Mouse (Mus musculus) kidney, embryonic 16.5 days (tissue): Measurements from ENCODE around the gene Tmem26. TPM values are rescaled to one million over a fixed set of nuclear protein-coding genes. Genes with fewer than 3 reads are reported as not detected.
"Not testable (repeated sequence)": the region's sequence is repeated elsewhere in the genome, so short reads cannot be mapped to it uniquely, and the experiment has no call there.

Experiments
- ATAC-seq: fragments of 200-750 bp; cut with Nextera tagmentation; 2 replicates; pipeline ENCODE4 v1.8.0; 2017; ENCODE audit warnings: moderate TSS enrichment; ENCODE audit not compliant: low FRiP score, low TSS enrichment
- H3K27ac ChIP-seq: fragments of 300-500 bp; sonication (generic); 2 replicates; pipeline ENCODE4 v1.5.1; 2014; ENCODE audit warnings: low read length
- H3K27me3 ChIP-seq: fragments of 300-500 bp; sonication (generic); 2 replicates; pipeline ENCODE4 v1.6.1; 2014; ENCODE audit warnings: low read length, control low read depth, mixed read lengths; ENCODE audit not compliant: insufficient read depth
- H3K36me3 ChIP-seq: fragments of 300-500 bp; sonication (generic); 2 replicates; pipeline ENCODE4 v1.6.1; 2014; ENCODE audit warnings: low read length, control low read depth, mixed read lengths; ENCODE audit not compliant: insufficient read depth
- H3K4me1 ChIP-seq: fragments of 300-500 bp; sonication (generic); 2 replicates; pipeline ENCODE4 v1.6.1; 2014; ENCODE audit warnings: low read length, control low read depth, mixed read lengths; ENCODE audit not compliant: insufficient read depth
- H3K4me2 ChIP-seq: fragments of 300-500 bp; sonication (generic); replicated peaks from 2 replicates; pipeline ENCODE4 v1.6.1; 2014; ENCODE audit warnings: low read depth, low read length
- H3K4me3 ChIP-seq: fragments of 300-500 bp; sonication (generic); 2 replicates; pipeline ENCODE4 v1.5.1; 2014; ENCODE audit warnings: mild to moderate bottlenecking, low read length
- H3K9ac ChIP-seq: fragments of 300-500 bp; sonication (generic); replicated peaks from 2 replicates; pipeline ENCODE4 v1.6.1; 2014; ENCODE audit warnings: low read length
- H3K9me3 ChIP-seq: fragments of 300-500 bp; sonication (generic); 2 replicates; pipeline ENCODE4 v1.6.1; 2016; ENCODE audit warnings: low read length, control low read depth
- WGBS: fragments of 180-500 bp; shearing (Covaris S2); extraction: QIAGEN DNeasy Blood & Tissue Kit; methylation state at CpG from one replicate; pipeline ENCODE4 v1.1.7; 2014; 5-methylcytosine and 5-hydroxymethylcytosine counted together
- polyA plus RNA-seq: library from polyadenylated mRNA; unstranded; fragments of >200 nt; fragmentation: Nextera tagmentation; extraction: Ambion mirVana; gene quantifications from 2 replicates; pipeline ENCODE4 v1.2.1, GENCODE M21; 2015

Gene Tmem26
- polyA plus RNA-seq, 1 experiment from 2014 or later: 8.3 TPM

DNA sequence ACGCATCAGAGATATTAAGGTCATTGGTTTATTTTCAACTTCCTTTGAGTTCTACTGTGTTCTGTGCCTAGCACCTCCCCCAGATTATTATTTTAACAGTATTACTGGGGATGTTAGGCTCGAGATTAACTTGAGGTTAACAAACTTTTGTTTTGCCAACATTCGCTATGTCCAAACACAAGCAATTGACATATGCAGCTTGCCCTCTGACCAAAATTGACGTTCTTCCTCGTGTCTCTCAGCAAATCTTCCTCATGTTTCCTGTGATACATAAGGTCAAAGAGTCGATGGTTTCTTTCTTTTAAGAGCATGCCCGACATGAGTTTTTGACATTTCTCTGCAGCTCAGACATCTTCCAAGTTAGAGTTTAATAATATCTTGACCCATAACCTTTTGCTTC is 13.9 kb downstream of the Tmem26 start:
- H3K27me3 ChIP-seq: no peaks in the 10 kb centered on the region
- no peak overlapping the region for H3K4me3 ChIP-seq
- no peak overlapping the region for H3K9ac ChIP-seq
- WGBS: 66% methylated on average over 7 of the region's 7 CpGs
- H3K4me1 ChIP-seq: no peaks in the 10 kb centered on the region
- H3K27ac ChIP-seq: no peak overlapping the region
- H3K9me3 ChIP-seq: no peaks in the 10 kb centered on the region
- no peak overlapping the region for H3K4me2 ChIP-seq
- H3K36me3 ChIP-seq: no peaks in the 10 kb centered on the region
- no peak for ATAC-seq

DNA sequence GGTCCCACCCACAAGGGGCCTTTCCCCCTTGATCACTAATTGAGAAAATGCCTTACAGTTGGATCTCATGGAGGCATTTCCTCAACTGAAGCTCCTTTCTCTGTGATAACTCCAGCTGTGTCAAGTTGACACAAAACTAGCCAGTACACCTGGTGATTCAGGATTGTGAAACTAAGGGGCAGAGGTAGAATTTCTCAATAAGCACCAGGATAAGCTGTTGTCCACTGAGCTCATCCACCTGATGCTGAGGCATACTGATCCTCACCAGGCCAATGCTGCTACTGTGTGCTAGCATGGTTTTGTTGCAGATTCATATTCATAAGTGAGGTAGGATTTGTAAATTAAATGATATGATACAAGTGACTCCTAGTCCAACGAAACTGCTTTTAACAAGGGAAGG is 15.5 kb downstream of the Tmem26 start:
- not testable (repeated sequence) for H3K4me2 ChIP-seq, H3K4me1 ChIP-seq, H3K36me3 ChIP-seq, H3K4me3 ChIP-seq, H3K27ac ChIP-seq, H3K9me3 ChIP-seq, ATAC-seq, H3K9ac ChIP-seq, H3K27me3 ChIP-seq
- WGBS: 80% methylated on average over 1 of the region's 1 CpGs

DNA sequence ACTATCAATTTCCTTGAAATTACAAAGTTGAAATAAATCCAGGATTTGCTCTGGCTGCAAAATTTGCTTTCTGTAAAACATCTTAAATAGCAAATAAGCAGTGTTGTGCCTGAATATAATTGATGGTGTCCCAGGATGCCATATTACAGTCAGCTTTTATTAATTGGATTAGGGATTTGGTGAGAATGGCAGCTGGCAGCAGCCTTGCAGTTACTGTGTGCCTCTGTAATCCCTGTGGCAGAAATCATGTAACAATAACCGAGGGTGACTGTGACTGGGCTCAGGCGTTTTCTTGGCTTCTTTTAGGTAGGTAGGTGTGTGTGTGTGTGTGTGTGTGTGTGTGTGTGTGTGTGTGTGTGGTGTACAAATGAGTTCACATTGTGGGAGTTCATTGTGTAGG is 16.8 kb downstream of the Tmem26 start:
- no peaks in the 10 kb centered on the region for H3K36me3 ChIP-seq
- ATAC-seq: no peak
- H3K4me2 ChIP-seq: no peak overlapping the region
- no peak overlapping the region for H3K27ac ChIP-seq
- no peaks in the 10 kb centered on the region for H3K4me1 ChIP-seq
- no peaks in the 10 kb centered on the region for H3K27me3 ChIP-seq
- WGBS: 79% methylated on average over 2 of the region's 2 CpGs
- no peaks in the 10 kb centered on the region for H3K9me3 ChIP-seq
- no peak overlapping the region for H3K9ac ChIP-seq
- no peak overlapping the region for H3K4me3 ChIP-seq

DNA sequence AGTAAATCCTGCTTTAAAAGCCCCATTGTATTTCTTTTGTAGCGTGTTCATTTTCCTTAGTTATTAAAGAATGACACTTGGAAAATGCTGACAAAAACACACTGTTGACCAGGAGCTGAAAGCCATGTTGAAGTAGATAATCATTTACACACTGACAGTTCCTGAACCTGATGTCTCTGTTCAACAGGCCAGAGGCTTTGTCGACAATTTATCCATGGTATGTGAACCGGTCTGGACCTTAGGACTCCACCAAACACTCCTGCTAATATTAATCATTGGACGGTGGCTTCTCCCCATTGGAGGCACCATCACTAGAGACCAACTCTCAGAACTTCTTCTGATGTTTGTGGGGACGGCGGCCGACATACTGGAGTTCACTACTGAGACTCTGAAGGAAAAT is 27.5 kb downstream of the Tmem26 start:
- Histone ChIP-seq H3K4me2 (no peak overlapping the region), H3K27me3 (no peaks in the 10 kb centered on the region), H3K4me1 (no peaks in the 10 kb centered on the region), H3K9ac (no peak overlapping the region), H3K4me3 (no peak overlapping the region), H3K9me3 (no peaks in the 10 kb centered on the region), H3K36me3 (no peaks in the 10 kb centered on the region), H3K27ac (no peak overlapping the region)
- 83% methylated on average over 7 of the region's 7 CpGs for WGBS
- no peak for ATAC-seq

DNA sequence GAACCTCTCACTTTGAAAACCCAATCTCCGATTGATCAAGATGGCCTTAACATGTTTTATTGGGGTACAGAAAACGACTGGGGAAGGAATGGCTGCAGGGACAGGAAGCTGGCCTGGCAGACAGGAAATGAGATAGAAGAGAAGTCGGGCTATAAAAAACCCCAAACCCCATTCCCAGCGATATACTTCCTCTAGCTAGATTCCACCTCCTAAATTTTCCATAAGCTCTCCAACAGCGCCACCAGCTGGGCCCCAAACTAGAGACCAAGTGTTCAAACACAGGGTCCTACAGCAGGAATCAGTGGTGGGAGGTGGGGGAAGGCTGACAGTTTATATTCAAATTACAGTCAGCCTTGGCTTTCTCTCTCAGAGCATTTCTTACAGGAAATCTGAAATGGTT is 35.8 kb downstream of the Tmem26 start:
- Histone ChIP-seq H3K27me3 (no peaks in the 10 kb centered on the region), H3K27ac (no peak overlapping the region), H3K4me3 (no peak overlapping the region), H3K36me3 (no peaks in the 10 kb centered on the region), H3K9ac (no peak overlapping the region), H3K4me2 (no peak overlapping the region), H3K4me1 (no peaks in the 10 kb centered on the region), H3K9me3 (no peaks in the 10 kb centered on the region)
- 46% methylated on average over 5 of the region's 5 CpGs for WGBS
- no peak for ATAC-seq

DNA sequence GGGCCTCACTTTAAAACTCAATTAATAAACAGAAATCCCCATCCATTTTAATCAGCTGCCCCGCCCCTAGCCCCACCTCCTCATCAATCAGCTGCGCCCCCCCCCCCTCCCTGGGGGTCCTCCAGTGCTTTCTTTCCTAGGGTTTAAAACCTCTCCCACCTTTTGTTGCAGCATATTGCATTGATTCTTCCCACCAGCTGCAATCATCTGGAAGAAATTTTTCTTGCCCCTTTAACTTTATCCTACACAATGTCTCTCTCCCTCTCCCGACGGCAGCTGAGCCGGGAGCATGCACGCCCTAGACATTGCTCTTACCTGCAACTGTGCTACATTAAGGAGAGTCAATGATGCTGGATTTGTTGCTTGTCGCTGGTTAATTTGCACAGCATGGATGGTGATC is 36.3 kb downstream of the Tmem26 start:
- Histone ChIP-seq H3K9ac (no peak overlapping the region), H3K4me2 (no peak overlapping the region), H3K4me3 (no peak overlapping the region), H3K36me3 (no peaks in the 10 kb centered on the region), H3K27me3 (no peaks in the 10 kb centered on the region), H3K9me3 (no peaks in the 10 kb centered on the region), H3K4me1 (no peaks in the 10 kb centered on the region), H3K27ac (no peak overlapping the region)
- WGBS: 80% methylated on average over 7 of the region's 7 CpGs
- ATAC-seq: no peak

DNA sequence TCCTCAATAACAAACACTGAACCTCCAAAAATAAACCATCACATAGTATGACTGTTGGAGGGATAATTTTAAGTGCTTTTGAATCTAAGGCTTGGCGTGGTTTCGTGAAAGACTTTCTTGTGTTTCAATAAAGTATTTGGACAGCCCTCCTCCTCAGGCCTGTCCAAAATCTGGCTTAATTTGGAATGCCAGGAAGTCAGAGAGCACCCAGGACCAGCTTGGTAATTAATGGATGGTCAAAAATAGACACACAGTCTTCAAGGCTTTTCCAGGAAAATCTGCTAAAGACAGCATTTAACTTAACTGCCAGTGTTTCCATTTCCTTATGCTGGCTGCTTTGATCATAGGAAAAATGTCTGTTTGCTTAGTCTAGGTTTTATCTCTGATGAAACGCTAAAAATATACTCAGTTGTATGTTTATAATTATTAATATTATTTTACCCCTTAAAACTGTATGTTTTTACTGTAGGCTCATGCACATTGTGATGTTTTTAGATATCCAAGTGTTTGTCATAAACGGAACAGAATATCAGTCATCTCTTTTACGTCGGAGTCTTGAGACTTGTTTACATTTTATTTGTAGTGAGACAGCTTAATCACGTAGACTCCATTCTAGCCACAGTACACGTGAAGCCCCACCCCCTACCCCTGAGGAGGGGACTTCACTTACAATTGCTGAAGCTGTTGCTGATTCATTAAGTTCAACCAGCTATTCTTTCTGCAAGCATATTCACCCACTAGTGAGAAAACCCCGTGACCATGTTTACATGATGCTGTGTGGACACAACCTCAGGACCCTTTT is 57.8 kb downstream of the Tmem26 start:
- WGBS: 65% methylated on average over 9 of the region's 9 CpGs

DNA sequence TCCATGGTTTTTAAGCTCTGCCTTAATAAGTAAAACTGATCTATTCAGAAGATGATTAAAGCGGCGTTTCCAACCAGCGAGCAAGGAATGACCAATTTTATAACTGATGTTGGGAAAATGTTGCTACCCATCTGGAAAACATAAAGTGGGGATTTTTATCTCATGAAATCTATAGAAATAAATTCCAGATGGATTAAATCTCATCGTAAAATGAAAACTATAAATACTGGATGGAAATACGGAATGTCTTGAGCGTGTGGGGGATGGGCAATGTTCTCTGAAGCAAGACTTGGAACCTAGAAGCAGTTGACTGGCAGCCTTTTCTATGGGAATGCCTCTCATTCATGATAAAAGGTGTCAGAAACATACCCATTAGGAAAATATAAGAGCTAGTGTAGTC is 59.3 kb downstream of the Tmem26 start:
- Histone ChIP-seq H3K36me3 (0 out of 2 replicates have a peak, but pooled peaks cover 6% of the 10 kb centered on the region), H3K9ac (no peak overlapping the region), H3K4me1 (no peaks in the 10 kb centered on the region), H3K27me3 (no peaks in the 10 kb centered on the region), H3K4me3 (no peak overlapping the region), H3K27ac (no peak overlapping the region), H3K9me3 (no peaks in the 10 kb centered on the region), H3K4me2 (no peak overlapping the region)
- no peak for ATAC-seq
- whole genome bisulfite sequencing: 85% methylated on average over 6 of the region's 6 CpGs

More for the DNA sequence above, 57.8 kb downstream of the Tmem26 start:
- no peak overlapping the region for H3K9ac ChIP-seq
- H3K36me3 ChIP-seq: 0 out of 2 replicates have a peak, but pooled peaks cover 6% of the 10 kb centered on the region
- H3K27me3 ChIP-seq: no peaks in the 10 kb centered on the region
- H3K9me3 ChIP-seq: no peaks in the 10 kb centered on the region
- H3K4me2 ChIP-seq: no peak overlapping the region
- no peak overlapping the region for H3K4me3 ChIP-seq
- no peak overlapping the region for H3K27ac ChIP-seq
- ATAC-seq: no peak
- H3K4me1 ChIP-seq: no peaks in the 10 kb centered on the region

DNA sequence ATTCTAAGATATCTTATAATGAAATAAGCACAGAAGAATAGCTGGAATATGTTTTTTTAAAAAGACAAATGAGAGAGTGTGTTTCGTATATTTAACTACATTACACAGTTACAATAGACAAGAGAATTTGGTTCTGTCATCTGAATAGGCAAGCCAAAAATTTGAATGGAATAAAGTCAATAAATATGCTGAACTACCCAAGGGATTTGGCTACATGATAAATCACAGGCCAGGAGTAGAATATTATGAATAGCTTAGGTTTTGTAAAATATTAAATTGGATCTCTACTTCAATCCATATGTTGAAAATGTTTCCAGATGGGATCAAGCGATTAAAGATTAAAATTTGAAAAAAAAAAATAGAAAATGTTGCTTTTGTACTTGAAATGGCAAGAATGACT is 60.4 kb downstream of the Tmem26 start:
- H3K4me1 ChIP-seq: no peaks in the 10 kb centered on the region
- H3K9me3 ChIP-seq: no peaks in the 10 kb centered on the region
- H3K27me3 ChIP-seq: no peaks in the 10 kb centered on the region
- no peaks in the 10 kb centered on the region for H3K36me3 ChIP-seq
- H3K4me3 ChIP-seq: no peak overlapping the region
- no peak overlapping the region for H3K27ac ChIP-seq
- no peak overlapping the region for H3K4me2 ChIP-seq
- no peak overlapping the region for H3K9ac ChIP-seq
- 98% methylated on average over 2 of the region's 2 CpGs for WGBS
- no peak for ATAC-seq

DNA sequence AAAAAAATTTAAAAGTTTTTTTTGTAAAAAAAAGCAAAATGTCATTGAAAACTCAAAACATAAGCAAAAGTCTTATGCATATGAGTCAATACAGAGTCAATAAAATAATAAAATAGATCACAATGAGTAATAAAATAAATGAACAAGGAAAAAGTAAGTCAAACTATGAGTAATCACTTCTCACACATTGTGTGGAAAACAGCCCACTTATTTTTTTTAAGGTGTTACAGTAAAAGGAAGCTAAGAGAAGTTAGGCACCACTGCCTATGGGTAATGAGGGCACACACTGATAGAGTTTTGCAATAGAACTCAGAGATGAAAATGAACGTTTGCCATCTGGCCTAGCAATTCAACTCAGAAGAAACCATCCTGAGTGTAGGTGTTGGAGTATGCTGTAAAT is 61.0 kb downstream of the Tmem26 start:
- 88% methylated on average over 1 of the region's 1 CpGs for WGBS
- ATAC-seq: no peak
- no peaks in the 10 kb centered on the region for H3K9me3 ChIP-seq

More for the DNA sequence above, 61.0 kb downstream of the Tmem26 start:
- H3K36me3 ChIP-seq: no peaks in the 10 kb centered on the region
- H3K9ac ChIP-seq: no peak overlapping the region
- no peak overlapping the region for H3K4me2 ChIP-seq
- H3K27me3 ChIP-seq: no peaks in the 10 kb centered on the region
- no peaks in the 10 kb centered on the region for H3K4me1 ChIP-seq
- H3K27ac ChIP-seq: no peak overlapping the region
- H3K4me3 ChIP-seq: no peak overlapping the region
